Mouse (Mus musculus): ENCODE measurements at regions not wholly inside any gene's neighbourhood (a gene's known extent, or its start where the extent isn't known, plus 50 kb on each side); places are given as distances from the start of the nearest gene placed in this dataset.
A peak's percentile ranks its signal among the peaks of the same experiment; 100 is the strongest.

GRCm38 (mm10) chr13:101545344-101546181 lies 222.5 kb downstream of the Pik3r1 start:
- Histone ChIP-seq H3K4me2 (replicated peaks; ENCODE audit: low read depth, low read length) (no peak overlapping the region), H3K9ac (replicated peaks; ENCODE audit: low read length) (no peak overlapping the region), H3K27me3 (ENCODE audit: insufficient read depth, low read length) (no peaks in the 10 kb centered on the region), H3K9me3 (ENCODE audit: low read length) (no peaks in the 10 kb centered on the region), H3K27ac (ENCODE audit: low read length) (no peak overlapping the region), H3K4me3 (ENCODE audit: low read length) (no peak overlapping the region), H3K4me1 (ENCODE audit: insufficient read depth, low read length) (peaks cover 15% of the 10 kb centered on the region; the same call in 1 of the 2 replicates), H3K36me3 (ENCODE audit: insufficient read depth, low read length) (no peaks in the 10 kb centered on the region)
- 50% methylated on average over 6 of the region's 6 CpGs for WGBS
- no peak for ATAC-seq (ENCODE audit: low FRiP score, low TSS enrichment)

- H3K9ac ChIP-seq (replicated peaks; ENCODE audit: low read length) = 0 out of 2 replicates have a peak overlapping the region, but pooled peaks have one; percentile 1
- H3K27me3 ChIP-seq (ENCODE audit: insufficient read depth, low read length) = no peaks in the 10 kb centered on the region
- no peak overlapping the region for H3K4me3 ChIP-seq (ENCODE audit: low read length)
- 36% methylated on average over 14 of the region's 14 CpGs for WGBS
- H3K4me1 ChIP-seq (ENCODE audit: insufficient read depth, low read length) = peaks cover 12% of the 10 kb centered on the region; the same call in 1 of the 2 replicates
- H3K27ac ChIP-seq (ENCODE audit: low read length) = peak overlapping the region; percentile 36; the same call in 1 of the 2 replicates
- H3K9me3 ChIP-seq (ENCODE audit: low read length) = no peaks in the 10 kb centered on the region
- H3K36me3 ChIP-seq (ENCODE audit: insufficient read depth, low read length) = no peaks in the 10 kb centered on the region
- ATAC-seq (ENCODE audit: low FRiP score, low TSS enrichment) = peak; percentile 69
- H3K4me2 ChIP-seq (replicated peaks; ENCODE audit: low read depth, low read length) = peak overlapping the region; percentile 11; the same call in 1 of the 2 replicates
These were observed 227.4 kb downstream of the Pik3r1 start for GRCm38 (mm10) chr13:101540391-101541191.

- ATAC-seq (ENCODE audit: low FRiP score, low TSS enrichment) = no peak
- Histone ChIP-seq H3K9me3 (ENCODE audit: low read length) (no peaks in the 10 kb centered on the region), H3K4me2 (replicated peaks; ENCODE audit: low read depth, low read length) (no peak overlapping the region), H3K4me3 (ENCODE audit: low read length) (no peak overlapping the region), H3K4me1 (ENCODE audit: insufficient read depth, low read length) (peaks cover 16% of the 10 kb centered on the region), H3K9ac (replicated peaks; ENCODE audit: low read length) (no peak overlapping the region), H3K27ac (ENCODE audit: low read length) (no peak overlapping the region), H3K27me3 (ENCODE audit: insufficient read depth, low read length) (no peaks in the 10 kb centered on the region), H3K36me3 (ENCODE audit: insufficient read depth, low read length) (no peaks in the 10 kb centered on the region)
- WGBS = 64% methylated on average over 1 of the region's 1 CpGs
These were observed 229.9 kb downstream of the Pik3r1 start for GRCm38 (mm10) chr13:101538110-101538509.

GRCm38 (mm10) chr13:101536019-101536418 lies 232.0 kb downstream of the Pik3r1 start:
- no peak overlapping the region for H3K9ac ChIP-seq (replicated peaks; ENCODE audit: low read length)
- H3K4me3 ChIP-seq (ENCODE audit: low read length) = no peak overlapping the region
- H3K27me3 ChIP-seq (ENCODE audit: insufficient read depth, low read length) = no peaks in the 10 kb centered on the region
- H3K36me3 ChIP-seq (ENCODE audit: insufficient read depth, low read length) = no peaks in the 10 kb centered on the region
- H3K4me2 ChIP-seq (replicated peaks; ENCODE audit: low read depth, low read length) = no peak overlapping the region
- H3K27ac ChIP-seq (ENCODE audit: low read length) = no peak overlapping the region
- 87% methylated on average over 1 of the region's 1 CpGs for WGBS
- ATAC-seq (ENCODE audit: low FRiP score, low TSS enrichment) = no peak
- H3K9me3 ChIP-seq (ENCODE audit: low read length) = no peaks in the 10 kb centered on the region
- peaks cover 23% of the 10 kb centered on the region for H3K4me1 ChIP-seq (ENCODE audit: insufficient read depth, low read length)

- no peak for ATAC-seq (ENCODE audit: low FRiP score, low TSS enrichment)
- Histone ChIP-seq H3K4me2 (replicated peaks; ENCODE audit: low read depth, low read length) (no peak overlapping the region), H3K9me3 (ENCODE audit: low read length) (no peaks in the 10 kb centered on the region), H3K4me1 (ENCODE audit: insufficient read depth, low read length) (peaks cover 17% of the 10 kb centered on the region), H3K36me3 (ENCODE audit: insufficient read depth, low read length) (no peaks in the 10 kb centered on the region), H3K4me3 (ENCODE audit: low read length) (no peak overlapping the region), H3K9ac (replicated peaks; ENCODE audit: low read length) (no peak overlapping the region), H3K27ac (ENCODE audit: low read length) (no peak overlapping the region), H3K27me3 (ENCODE audit: insufficient read depth, low read length) (no peaks in the 10 kb centered on the region)
- 88% methylated on average over 3 of the region's 3 CpGs for WGBS
These were observed 232.6 kb downstream of the Pik3r1 start for GRCm38 (mm10) chr13:101535331-101535866.

- Histone ChIP-seq H3K9ac (replicated peaks; ENCODE audit: low read length) (no peak overlapping the region), H3K9me3 (ENCODE audit: low read length) (no peaks in the 10 kb centered on the region), H3K4me1 (ENCODE audit: insufficient read depth, low read length) (peaks cover 13% of the 10 kb centered on the region), H3K27me3 (ENCODE audit: insufficient read depth, low read length) (no peaks in the 10 kb centered on the region), H3K36me3 (ENCODE audit: insufficient read depth, low read length) (no peaks in the 10 kb centered on the region), H3K4me2 (replicated peaks; ENCODE audit: low read depth, low read length) (no peak overlapping the region), H3K4me3 (ENCODE audit: low read length) (no peak overlapping the region), H3K27ac (ENCODE audit: low read length) (no peak overlapping the region)
- 65% methylated on average over 6 of the region's 6 CpGs for WGBS
- ATAC-seq (ENCODE audit: low FRiP score, low TSS enrichment) = no peak
These were observed 233.5 kb downstream of the Pik3r1 start for GRCm38 (mm10) chr13:101534490-101534889.

- Histone ChIP-seq H3K9me3 (ENCODE audit: low read length) (0 out of 2 replicates have a peak, but pooled peaks cover 3% of the 10 kb centered on the region), H3K36me3 (ENCODE audit: insufficient read depth, low read length) (no peaks in the 10 kb centered on the region), H3K4me3 (ENCODE audit: low read length) (no peak overlapping the region), H3K4me2 (replicated peaks; ENCODE audit: low read depth, low read length) (no peak overlapping the region), H3K4me1 (ENCODE audit: insufficient read depth, low read length) (peaks cover 13% of the 10 kb centered on the region), H3K27ac (ENCODE audit: low read length) (no peak overlapping the region), H3K27me3 (ENCODE audit: insufficient read depth, low read length) (no peaks in the 10 kb centered on the region), H3K9ac (replicated peaks; ENCODE audit: low read length) (no peak overlapping the region)
- ATAC-seq (ENCODE audit: low FRiP score, low TSS enrichment) = no peak
- 21% methylated on average over 4 of the region's 4 CpGs for WGBS
These were observed 235.1 kb downstream of the Pik3r1 start for GRCm38 (mm10) chr13:101532913-101533312.

- 65% methylated on average over 5 of the region's 5 CpGs for WGBS
- H3K9ac ChIP-seq (replicated peaks; ENCODE audit: low read length) = no peak overlapping the region
- no peak for ATAC-seq (ENCODE audit: low FRiP score, low TSS enrichment)
- no peaks in the 10 kb centered on the region for H3K36me3 ChIP-seq (ENCODE audit: insufficient read depth, low read length)
- H3K27ac ChIP-seq (ENCODE audit: low read length) = no peak overlapping the region
- 0 out of 2 replicates have a peak, but pooled peaks cover 3% of the 10 kb centered on the region for H3K9me3 ChIP-seq (ENCODE audit: low read length)
- no peaks in the 10 kb centered on the region for H3K27me3 ChIP-seq (ENCODE audit: insufficient read depth, low read length)
- no peak overlapping the region for H3K4me3 ChIP-seq (ENCODE audit: low read length)
- H3K4me1 ChIP-seq (ENCODE audit: insufficient read depth, low read length) = peaks cover 4% of the 10 kb centered on the region; the same call in 1 of the 2 replicates
- H3K4me2 ChIP-seq (replicated peaks; ENCODE audit: low read depth, low read length) = no peak overlapping the region
These were observed 240.3 kb downstream of the Pik3r1 start for GRCm38 (mm10) chr13:101527691-101528090.

- Histone ChIP-seq H3K9ac (replicated peaks; ENCODE audit: low read length) (no peak overlapping the region), H3K9me3 (ENCODE audit: low read length) (0 out of 2 replicates have a peak, but pooled peaks cover 3% of the 10 kb centered on the region), H3K4me3 (ENCODE audit: low read length) (no peak overlapping the region), H3K27me3 (ENCODE audit: insufficient read depth, low read length) (no peaks in the 10 kb centered on the region), H3K27ac (ENCODE audit: low read length) (no peak overlapping the region), H3K36me3 (ENCODE audit: insufficient read depth, low read length) (no peaks in the 10 kb centered on the region), H3K4me1 (ENCODE audit: insufficient read depth, low read length) (no peaks in the 10 kb centered on the region), H3K4me2 (replicated peaks; ENCODE audit: low read depth, low read length) (no peak overlapping the region)
- WGBS = 75% methylated on average over 3 of the region's 3 CpGs
- ATAC-seq (ENCODE audit: low FRiP score, low TSS enrichment) = no peak
These were observed 243.2 kb downstream of the Pik3r1 start for GRCm38 (mm10) chr13:101524781-101525180.

All from kidney, embryonic 16.5 days (tissue).